Mouse (Mus musculus) intestine, postnatal 0 days (tissue): Measurements from ENCODE around the gene Map6. TPM values are rescaled to one million over a fixed set of nuclear protein-coding genes. Genes with fewer than 3 reads are reported as not detected.

Experiments used
- ATAC-seq: fragments of 200-750 bp; cut with Nextera tagmentation; 2 replicates; pipeline ENCODE4 v1.8.0; 2017; ENCODE audit warnings: mild to moderate bottlenecking, moderate TSS enrichment, moderate library complexity
- H3K27ac ChIP-seq: fragments of 300-500 bp; sonication (generic); 2 replicates; pipeline ENCODE4 v1.5.1; 2014; ENCODE audit warnings: mild to moderate bottlenecking, low read depth, low read length, moderate library complexity
- H3K27me3 ChIP-seq: fragments of 300-500 bp; sonication (generic); replicated peaks from 2 replicates; pipeline ENCODE4 v1.6.1; 2014; ENCODE audit warnings: low read length, mixed read lengths; ENCODE audit not compliant: control insufficient read depth, insufficient read depth
- H3K36me3 ChIP-seq: fragments of 300-500 bp; sonication (generic); 2 replicates; pipeline ENCODE4 v1.6.1; 2014; ENCODE audit warnings: mild to moderate bottlenecking, moderate library complexity; ENCODE audit not compliant: control insufficient read depth, insufficient read depth
- H3K4me1 ChIP-seq: fragments of 300-500 bp; sonication (generic); replicated peaks from 2 replicates; pipeline ENCODE4 v1.6.1; 2014; ENCODE audit warnings: antibody characterized with exemption, low read length, mixed read lengths; ENCODE audit not compliant: control insufficient read depth, insufficient read depth
- H3K4me2 ChIP-seq: fragments of 300-500 bp; sonication (generic); replicated peaks from 2 replicates; pipeline ENCODE4 v1.6.1; 2014; ENCODE audit warnings: low read depth, mild to moderate bottlenecking, moderate library complexity
- H3K4me3 ChIP-seq: fragments of 300-500 bp; sonication (generic); 2 replicates; pipeline ENCODE4 v1.5.1; 2014; ENCODE audit warnings: low read depth, low read length
- H3K9ac ChIP-seq: fragments of 300-500 bp; sonication (generic); 2 replicates; pipeline ENCODE4 v1.6.1; 2014; ENCODE audit warnings: mild to moderate bottlenecking, low read depth, low read length
- H3K9me3 ChIP-seq: fragments of 300-500 bp; sonication (generic); 2 replicates; pipeline ENCODE4 v1.6.1; 2016; ENCODE audit warnings: mixed run types; ENCODE audit not compliant: control insufficient read depth
- CTCF ChIP-seq: sonication (generic); IDR thresholded peaks from 2 replicates; pipeline ENCODE4 v1.5.1; 2016; ENCODE audit warnings: low read depth, mild to moderate bottlenecking, control low read depth, antibody characterized with exemption, moderate library complexity
- WGBS: fragments of 180-500 bp; shearing (Covaris S2); extraction: QIAGEN DNeasy Blood & Tissue Kit; methylation state at CpG from one replicate; pipeline ENCODE4 v1.1.7; 2014; 5-methylcytosine and 5-hydroxymethylcytosine counted together
- polyA plus RNA-seq: library from polyadenylated mRNA; unstranded; fragments of >200 nt; fragmentation: Nextera tagmentation; extraction: Ambion mirVana; gene quantifications from 2 replicates; pipeline ENCODE4 v1.2.1, GENCODE M21; 2015

Gene Map6
- polyA plus RNA-seq, 1 experiment from 2014 or later: 4.1 TPM

DNA sequence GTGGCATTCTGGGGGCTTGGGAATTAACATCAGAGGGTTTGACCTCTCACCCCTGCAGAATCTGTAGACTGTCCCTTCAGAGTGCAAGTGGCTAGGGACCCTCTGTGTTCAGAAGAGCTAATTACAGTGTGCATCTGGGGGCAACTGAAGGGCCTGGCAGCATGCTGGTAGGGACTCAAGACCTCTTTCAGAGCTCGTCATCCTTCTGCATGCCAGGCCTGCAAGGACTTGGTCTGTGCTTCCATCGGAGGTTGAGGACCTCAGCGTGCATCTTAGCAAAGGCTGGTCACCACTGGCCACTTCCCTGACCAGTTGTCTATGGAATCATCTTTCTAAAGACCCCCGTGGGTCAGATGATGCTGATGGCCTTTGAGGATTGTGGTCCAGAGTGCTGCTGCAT is 76.3 kb downstream of the Map6 start:
- TF ChIP-seq CTCF: no peak
- H3K9ac ChIP-seq: no peak overlapping the region
- H3K27me3 ChIP-seq: no peaks in the 10 kb centered on the region
- no peaks in the 10 kb centered on the region for H3K4me1 ChIP-seq
- H3K4me3 ChIP-seq: no peak overlapping the region
- H3K4me2 ChIP-seq: no peak overlapping the region
- H3K27ac ChIP-seq: no peak overlapping the region
- ATAC-seq: no peak
- WGBS: 89% methylated on average over 4 of the region's 4 CpGs
- no peaks in the 10 kb centered on the region for H3K9me3 ChIP-seq
- peaks cover 38% of the 10 kb centered on the region for H3K36me3 ChIP-seq

DNA sequence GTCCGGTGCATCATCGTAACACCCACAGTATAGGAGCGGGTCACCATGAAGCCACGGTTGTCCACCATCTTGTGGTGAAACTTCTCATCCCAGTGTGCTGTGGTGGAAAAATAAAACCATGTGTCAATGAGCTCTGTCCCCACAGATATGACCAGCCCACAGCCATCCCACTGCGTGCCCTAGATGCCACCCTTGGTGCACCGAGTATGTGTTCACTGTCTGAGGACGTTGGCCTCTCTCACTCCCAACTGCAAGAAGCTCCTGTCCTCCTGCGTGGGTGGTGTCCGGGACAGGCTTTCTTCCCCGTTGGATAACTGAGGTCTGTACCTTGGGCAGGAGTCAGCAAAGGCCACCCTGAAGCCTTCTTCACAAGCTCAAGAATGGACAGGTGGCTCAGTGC is 80.0 kb downstream of the Map6 start:
- 94% methylated on average over 10 of the region's 10 CpGs for WGBS
- Histone ChIP-seq H3K36me3 (peaks cover 44% of the 10 kb centered on the region), H3K27me3 (no peaks in the 10 kb centered on the region), H3K4me3 (no peak overlapping the region), H3K4me1 (no peaks in the 10 kb centered on the region), H3K27ac (no peak overlapping the region), H3K4me2 (no peak overlapping the region), H3K9me3 (no peaks in the 10 kb centered on the region), H3K9ac (no peak overlapping the region)
- ATAC-seq: no peak
- TF ChIP-seq CTCF: no peak

DNA sequence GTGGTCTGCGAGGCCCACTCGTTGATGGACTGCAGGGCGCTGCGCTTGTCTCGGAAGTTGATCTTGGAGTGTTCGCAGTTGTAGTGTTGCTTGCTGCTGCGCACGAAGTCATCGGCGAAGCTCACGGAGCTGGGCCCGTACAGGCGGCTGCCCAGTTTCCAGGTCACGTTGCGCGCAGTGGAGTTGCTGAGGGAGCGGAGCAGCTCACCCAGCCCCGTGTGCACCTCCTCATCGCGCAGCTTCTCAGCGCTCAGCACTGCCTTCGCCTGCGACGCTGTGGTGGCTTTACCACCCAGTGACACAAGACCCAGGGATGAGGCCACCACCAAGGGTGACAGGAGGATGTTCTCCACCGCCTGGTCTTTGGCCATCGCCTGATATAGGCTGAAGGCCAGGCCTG is 81.6 kb downstream of the Map6 start:
- H3K27me3 ChIP-seq: no peaks in the 10 kb centered on the region
- no peak for ATAC-seq
- peaks cover 2% of the 10 kb centered on the region; the same call in 1 of the 2 replicates for H3K4me1 ChIP-seq
- H3K4me2 ChIP-seq: no peak overlapping the region
- TF ChIP-seq CTCF: no peak
- H3K27ac ChIP-seq: no peak overlapping the region
- H3K9me3 ChIP-seq: no peaks in the 10 kb centered on the region
- WGBS: 94% methylated on average over 26 of the region's 26 CpGs
- H3K36me3 ChIP-seq: peaks cover 38% of the 10 kb centered on the region
- H3K9ac ChIP-seq: no peak overlapping the region
- H3K4me3 ChIP-seq: no peak overlapping the region

DNA sequence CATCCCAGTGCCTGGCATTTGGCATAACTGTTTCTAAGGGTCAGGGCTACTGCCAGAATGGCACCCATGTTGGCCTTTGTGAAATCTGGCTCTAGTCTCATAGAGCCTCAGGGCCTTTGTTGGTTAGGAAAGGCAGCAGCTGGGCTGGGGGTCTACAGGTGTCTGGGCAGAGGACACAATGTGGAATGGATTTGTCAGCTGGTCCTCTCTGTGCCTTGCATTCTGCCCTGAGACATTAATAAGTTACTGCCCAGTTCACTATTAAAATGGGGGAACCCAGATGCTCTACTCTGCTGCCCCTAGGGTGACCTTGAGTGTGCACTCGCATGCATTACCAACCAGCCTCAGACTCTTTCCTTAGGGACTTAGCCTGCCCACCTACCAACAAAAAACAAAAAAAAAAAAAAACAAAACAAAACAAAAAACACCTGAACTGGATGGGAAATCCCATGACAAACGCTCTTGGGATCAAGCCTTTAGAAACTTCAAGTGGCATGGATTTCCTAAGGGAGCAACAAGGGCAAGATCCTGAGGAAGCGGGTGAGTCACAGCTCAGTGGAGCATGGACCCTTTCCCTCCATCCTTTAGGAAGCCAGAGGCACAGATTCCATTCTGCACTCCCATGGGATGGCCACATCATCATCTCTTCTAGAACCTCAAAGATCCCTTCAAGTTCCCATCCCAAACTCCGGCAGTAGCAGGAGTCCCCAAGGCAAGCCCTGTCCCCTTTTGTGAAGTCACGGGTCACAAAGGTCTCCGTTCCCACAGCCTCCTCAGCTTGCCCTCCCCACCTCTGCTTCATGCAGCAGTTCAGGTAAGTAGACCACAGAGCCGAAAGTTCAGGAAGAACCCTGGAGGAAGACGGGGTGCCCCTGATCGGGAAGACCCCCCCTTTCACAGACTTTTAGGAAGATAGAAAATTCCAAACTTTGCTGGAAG is 82.8 kb downstream of the Map6 start:
- ATAC-seq: no peak
- 63% methylated on average over 9 of the region's 9 CpGs for WGBS
- no peak for TF ChIP-seq CTCF
- Histone ChIP-seq H3K4me1 (peaks cover 3% of the 10 kb centered on the region; the same call in 1 of the 2 replicates), H3K9ac (peak overlapping the region; percentile 67; the same call in 1 of the 2 replicates), H3K4me2 (peak overlapping the region; percentile 75), H3K4me3 (peak overlapping the region; percentile 55; the same call in 1 of the 2 replicates), H3K27ac (no peak overlapping the region), H3K27me3 (no peaks in the 10 kb centered on the region), H3K9me3 (no peaks in the 10 kb centered on the region), H3K36me3 (peaks cover 35% of the 10 kb centered on the region)

DNA sequence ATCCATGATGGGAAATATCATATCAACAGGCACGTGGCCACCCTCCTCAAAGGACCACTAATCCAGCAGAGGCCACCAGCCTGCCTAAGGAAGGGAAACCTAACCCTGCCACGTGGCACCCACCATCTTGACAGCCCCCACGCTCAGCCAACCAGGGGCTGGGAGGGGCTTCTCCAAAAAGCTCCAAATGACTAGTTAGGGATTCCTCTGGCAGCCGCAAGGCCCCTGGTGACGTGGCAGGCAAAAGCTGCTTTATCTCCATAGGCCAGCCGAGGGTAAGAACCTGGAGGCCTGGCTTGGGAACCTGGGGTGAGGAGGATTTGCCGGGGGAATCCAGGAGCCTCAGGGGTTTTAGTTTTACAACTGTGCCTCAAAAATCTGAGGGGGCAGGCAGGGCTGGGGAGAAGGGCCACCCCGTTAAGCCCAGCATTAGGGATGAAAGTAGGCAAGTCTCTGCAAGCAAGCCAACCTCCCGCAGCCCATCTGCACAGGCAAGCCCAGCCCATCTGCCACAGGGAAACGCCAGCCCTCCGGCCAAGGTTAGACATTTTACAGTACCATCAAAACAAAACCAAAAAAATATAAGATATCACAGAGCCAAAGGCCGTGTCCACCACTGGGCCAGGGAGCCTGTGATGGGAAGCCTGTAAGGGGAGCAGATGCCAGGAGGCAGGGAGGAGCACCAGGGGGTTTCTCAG is 84.0 kb downstream of the Map6 start:
- Histone ChIP-seq H3K36me3 (peaks cover 26% of the 10 kb centered on the region), H3K4me1 (peaks cover 8% of the 10 kb centered on the region; the same call in 1 of the 2 replicates), H3K9me3 (no peaks in the 10 kb centered on the region), H3K27me3 (no peaks in the 10 kb centered on the region), H3K9ac (peak overlapping the region; percentile 67), H3K4me2 (peak overlapping the region; percentile 75), H3K4me3 (peak overlapping the region; percentile 55), H3K27ac (peak overlapping the region; percentile 82)
- ATAC-seq: no peak
- no peak for TF ChIP-seq CTCF
- WGBS: 26% methylated on average over 12 of the region's 12 CpGs

DNA sequence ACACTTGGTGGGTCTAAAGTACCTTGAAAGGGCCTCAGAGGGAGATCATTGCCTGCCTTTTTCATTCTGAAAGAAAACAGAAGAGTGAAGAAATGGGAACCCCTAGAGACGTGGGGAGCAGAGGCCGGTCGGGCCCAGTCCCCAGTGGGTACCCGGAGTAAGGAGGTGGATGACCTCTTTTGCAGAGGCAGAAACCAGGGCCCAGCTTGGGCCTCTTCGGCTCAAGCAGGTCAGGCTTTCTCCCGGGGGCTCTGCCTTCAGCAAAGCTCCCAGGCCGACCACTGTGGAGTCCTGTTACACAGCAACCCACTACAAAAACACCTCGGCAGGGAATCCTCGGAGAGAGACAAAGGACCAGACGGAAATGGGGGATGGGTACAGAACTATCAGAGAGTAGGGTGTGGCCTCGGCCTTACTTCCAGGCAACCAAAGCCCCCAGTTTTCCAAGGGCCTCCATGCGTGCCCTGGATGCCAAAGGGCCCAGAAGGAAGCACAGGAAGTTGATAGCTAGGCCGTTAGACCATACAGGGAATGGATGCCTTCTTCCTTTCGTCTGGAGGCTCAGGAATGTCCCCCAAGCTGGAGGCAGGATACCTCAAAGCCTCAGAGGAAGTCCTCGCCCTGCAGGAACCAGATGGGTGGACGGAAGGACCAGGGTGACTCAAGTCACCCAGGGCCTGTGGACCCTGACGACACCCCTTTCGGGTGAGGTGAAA is 84.7 kb downstream of the Map6 start:
- peaks cover 12% of the 10 kb centered on the region for H3K4me1 ChIP-seq
- WGBS: 22% methylated on average over 18 of the region's 18 CpGs

More for the DNA sequence above, 84.7 kb downstream of the Map6 start:
- H3K9ac ChIP-seq: peak overlapping the region; percentile 67
- H3K27me3 ChIP-seq: no peaks in the 10 kb centered on the region
- no peaks in the 10 kb centered on the region for H3K9me3 ChIP-seq
- peak overlapping the region; percentile 75 for H3K4me2 ChIP-seq
- H3K4me3 ChIP-seq: peak overlapping the region; percentile 55
- H3K27ac ChIP-seq: peak overlapping the region; percentile 82
- ATAC-seq: no peak
- H3K36me3 ChIP-seq: peaks cover 19% of the 10 kb centered on the region
- no peak for TF ChIP-seq CTCF
